Mouse (Mus musculus) intestine, embryonic 14.5 days (tissue): ENCODE measurements at regions not wholly inside any gene's neighbourhood (a gene's known extent, or its start where the extent isn't known, plus 50 kb on each side); places are given as distances from the start of the nearest gene placed in this dataset.

Experiments used
- ATAC-seq: fragments of 200-750 bp; cut with Nextera tagmentation; replicated peaks from 2 replicates; pipeline ENCODE4 v1.8.0; 2017; ENCODE audit warnings: low read depth, moderate number of reproducible peaks, moderate TSS enrichment, moderate library complexity; ENCODE audit not compliant: low FRiP score, low TSS enrichment
- DNase-seq: peaks from one replicate; pipeline ENCODE4 v3.0.0-alpha.2; 2018; ENCODE audit warnings: low spot score
- H3K27ac ChIP-seq: fragments of 300-500 bp; sonication (generic); 2 replicates; pipeline ENCODE4 v1.5.1; 2014; ENCODE audit warnings: low read depth, mild to moderate bottlenecking, control low read depth
- H3K27me3 ChIP-seq: fragments of 300-500 bp; sonication (generic); replicated peaks from 2 replicates; pipeline ENCODE4 v1.6.1; 2014; ENCODE audit warnings: low read length, control low read depth; ENCODE audit not compliant: control insufficient read depth, insufficient read depth
- H3K36me3 ChIP-seq: fragments of 300-500 bp; sonication (generic); 2 replicates; pipeline ENCODE4 v1.6.1; 2014; ENCODE audit warnings: low read length, control low read depth; ENCODE audit not compliant: control insufficient read depth, insufficient read depth
- H3K4me1 ChIP-seq: fragments of 300-500 bp; sonication (generic); replicated peaks from 2 replicates; pipeline ENCODE4 v1.6.1; 2014; ENCODE audit warnings: low read length, control low read depth, mixed read lengths; ENCODE audit not compliant: control insufficient read depth, insufficient read depth
- H3K4me2 ChIP-seq: fragments of 300-500 bp; sonication (generic); 2 replicates; pipeline ENCODE4 v1.6.1; 2014; ENCODE audit warnings: low read length
- H3K4me3 ChIP-seq: fragments of 300-500 bp; sonication (generic); 2 replicates; pipeline ENCODE4 v1.5.1; 2014; ENCODE audit warnings: low read depth, low read length, control low read depth, mixed read lengths
- H3K9ac ChIP-seq: fragments of 300-500 bp; sonication (generic); 2 replicates; pipeline ENCODE4 v1.6.1; 2014; ENCODE audit warnings: mild to moderate bottlenecking, low read length
- H3K9me3 ChIP-seq: fragments of 300-500 bp; sonication (generic); 2 replicates; pipeline ENCODE4 v1.6.1; 2016; ENCODE audit warnings: low read length, control low read depth; ENCODE audit not compliant: control insufficient read depth
- WGBS: fragments of 180-500 bp; shearing (Covaris S2); extraction: QIAGEN DNeasy Blood & Tissue Kit; methylation state at CpG from one replicate; pipeline ENCODE4 v1.1.7; 2014; 5-methylcytosine and 5-hydroxymethylcytosine counted together

GRCm38 (mm10) chr3:52878334-52878733, 138.7 kb downstream of the Cog6 start:
- H3K27me3 ChIP-seq = no peaks in the 10 kb centered on the region
- no peaks in the 10 kb centered on the region for H3K36me3 ChIP-seq
- H3K4me3 ChIP-seq = no peak overlapping the region
- H3K9me3 ChIP-seq = no peaks in the 10 kb centered on the region
- 59% methylated on average over 3 of the region's 3 CpGs for WGBS
- no peak overlapping the region for H3K9ac ChIP-seq
- H3K4me1 ChIP-seq = no peaks in the 10 kb centered on the region
- DNase-seq (no peak), ATAC-seq (no peak)
- H3K4me2 ChIP-seq = no peak overlapping the region
- no peak overlapping the region for H3K27ac ChIP-seq

- no peak overlapping the region for H3K4me2 ChIP-seq
- no peak overlapping the region for H3K27ac ChIP-seq
- no peaks in the 10 kb centered on the region for H3K36me3 ChIP-seq
- no peaks in the 10 kb centered on the region for H3K4me1 ChIP-seq
- no peaks in the 10 kb centered on the region for H3K9me3 ChIP-seq
- H3K4me3 ChIP-seq = no peak overlapping the region
- H3K27me3 ChIP-seq = no peaks in the 10 kb centered on the region
- H3K9ac ChIP-seq = no peak overlapping the region
- 82% methylated on average over 5 of the region's 5 CpGs for WGBS
- ATAC-seq (no peak), DNase-seq (no peak)
These were observed 144.8 kb downstream of the Cog6 start for GRCm38 (mm10) chr3:52872260-52872659.

DNA sequence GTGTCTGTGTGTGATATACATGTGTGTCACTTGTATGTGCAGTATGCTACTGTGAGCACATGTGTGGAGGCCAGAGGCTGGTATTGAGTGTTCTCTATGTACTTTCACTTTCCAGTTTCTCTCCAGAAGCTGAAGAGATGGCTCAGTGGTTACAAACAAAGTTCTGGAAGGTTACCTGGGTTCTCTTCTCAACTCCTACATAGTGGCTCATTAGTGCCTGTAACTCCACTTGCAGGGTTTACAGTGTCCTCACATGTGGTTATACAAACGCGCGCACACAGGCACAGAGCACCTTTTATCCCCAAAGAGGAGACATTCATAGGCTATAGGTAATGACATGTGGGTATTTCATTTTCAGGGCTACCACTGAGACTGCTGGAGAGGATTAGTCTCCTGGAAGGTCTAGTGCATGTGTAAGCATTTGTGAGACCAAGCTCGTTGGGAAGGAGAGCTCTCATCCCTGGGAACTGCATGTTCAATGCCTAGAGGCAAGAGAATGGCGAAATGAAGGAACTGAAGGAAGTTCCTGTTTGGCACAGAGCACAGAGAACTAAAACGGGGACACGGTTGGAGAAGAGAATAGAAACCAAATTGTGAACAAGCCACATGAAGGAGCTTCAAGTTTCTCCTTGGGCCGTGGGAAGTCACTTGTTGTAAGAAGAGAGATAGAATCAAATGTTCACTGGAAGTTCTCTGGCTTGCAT, 153.7 kb downstream of the Cog6 start:
- H3K9me3 ChIP-seq = no peaks in the 10 kb centered on the region
- 86% methylated on average over 8 of the region's 8 CpGs for WGBS
- DNase-seq = no peak

DNA sequence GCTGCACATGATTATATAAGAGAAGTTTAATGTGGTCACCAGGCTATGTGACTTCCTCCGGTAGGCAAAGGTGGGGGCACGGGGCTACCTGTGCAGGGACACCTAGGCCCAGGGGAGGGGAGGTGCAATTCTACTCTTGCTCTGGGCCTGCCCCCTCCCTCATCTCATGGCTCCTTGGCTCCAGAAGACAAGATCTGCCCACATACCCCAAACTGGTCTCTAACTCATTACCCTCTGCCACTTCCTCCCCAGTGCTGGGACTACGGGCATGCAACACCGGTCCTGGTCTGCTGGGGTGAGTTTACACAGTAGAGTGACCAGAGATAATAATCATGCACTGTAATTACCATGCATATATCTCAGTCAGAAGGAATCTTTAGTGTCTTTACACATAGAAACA, 155.0 kb downstream of the Cog6 start:
- Histone ChIP-seq H3K27me3 (no peaks in the 10 kb centered on the region), H3K9ac (no peak overlapping the region), H3K9me3 (no peaks in the 10 kb centered on the region), H3K27ac (no peak overlapping the region), H3K36me3 (no peaks in the 10 kb centered on the region), H3K4me1 (no peaks in the 10 kb centered on the region), H3K4me3 (no peak overlapping the region), H3K4me2 (no peak overlapping the region)
- ATAC-seq (no peak), DNase-seq (no peak)
- 92% methylated on average over 4 of the region's 4 CpGs for whole genome bisulfite sequencing

More for the DNA sequence above, 153.7 kb downstream of the Cog6 start:
- Histone ChIP-seq H3K9ac (no peak overlapping the region), H3K36me3 (no peaks in the 10 kb centered on the region), H3K4me1 (no peaks in the 10 kb centered on the region), H3K27ac (no peak overlapping the region), H3K4me2 (no peak overlapping the region), H3K4me3 (no peak overlapping the region), H3K27me3 (no peaks in the 10 kb centered on the region)
- no peak for ATAC-seq

DNA sequence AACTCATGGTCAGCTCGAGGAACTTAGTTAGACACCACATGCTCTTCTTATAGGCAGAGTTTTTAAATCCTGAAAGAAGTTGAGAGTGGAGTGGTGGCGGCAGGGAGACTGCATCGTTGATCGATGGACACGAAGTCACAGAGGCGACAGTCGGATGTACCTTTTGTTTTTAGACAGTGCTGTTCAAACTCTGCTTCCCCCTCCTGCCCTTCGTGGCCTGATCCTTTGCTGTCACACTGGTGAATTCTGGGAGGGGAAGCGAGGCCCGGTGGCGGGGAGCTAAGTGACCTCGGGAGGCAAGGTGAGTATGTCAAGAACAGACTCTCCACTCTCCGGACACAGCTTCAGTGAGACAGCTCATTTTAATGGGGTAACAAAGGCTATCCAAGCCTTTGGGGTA, 155.5 kb downstream of the Cog6 start:
- H3K9me3 ChIP-seq = no peaks in the 10 kb centered on the region
- DNase-seq = no peak
- 84% methylated on average over 13 of the region's 13 CpGs for WGBS
- H3K27me3 ChIP-seq = no peaks in the 10 kb centered on the region
- H3K9ac ChIP-seq = no peak overlapping the region
- H3K4me3 ChIP-seq = no peak overlapping the region
- H3K4me2 ChIP-seq = no peak overlapping the region
- H3K4me1 ChIP-seq = no peaks in the 10 kb centered on the region
- no peak for ATAC-seq
- no peaks in the 10 kb centered on the region for H3K36me3 ChIP-seq
- no peak overlapping the region for H3K27ac ChIP-seq

DNA sequence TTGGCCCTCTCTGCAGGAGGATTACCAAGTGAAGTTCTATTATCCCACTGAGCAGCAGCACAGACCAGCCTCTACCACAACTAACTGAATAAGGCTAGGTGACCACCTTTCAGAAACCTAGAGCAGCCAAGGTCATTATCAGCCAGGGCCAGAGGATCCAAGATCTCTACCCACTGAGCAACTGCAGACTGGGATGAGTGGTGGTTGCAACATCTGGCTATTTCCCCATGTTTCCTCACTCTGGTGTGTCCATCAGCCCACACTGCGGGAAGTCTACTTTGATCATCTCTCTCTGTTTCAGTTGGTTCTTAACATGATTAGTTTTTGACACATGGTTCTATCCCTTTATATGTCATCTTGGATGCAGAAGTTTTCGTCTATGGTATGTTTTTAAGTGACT, 157.2 kb downstream of the Cog6 start:
- 80% methylated on average over 2 of the region's 2 CpGs for WGBS
- Histone ChIP-seq H3K9ac (no peak overlapping the region), H3K27me3 (no peaks in the 10 kb centered on the region), H3K27ac (no peak overlapping the region), H3K4me1 (no peaks in the 10 kb centered on the region), H3K4me2 (no peak overlapping the region), H3K4me3 (no peak overlapping the region), H3K36me3 (no peaks in the 10 kb centered on the region), H3K9me3 (no peaks in the 10 kb centered on the region)
- ATAC-seq = no peak
- DNase-seq = no peak

DNA sequence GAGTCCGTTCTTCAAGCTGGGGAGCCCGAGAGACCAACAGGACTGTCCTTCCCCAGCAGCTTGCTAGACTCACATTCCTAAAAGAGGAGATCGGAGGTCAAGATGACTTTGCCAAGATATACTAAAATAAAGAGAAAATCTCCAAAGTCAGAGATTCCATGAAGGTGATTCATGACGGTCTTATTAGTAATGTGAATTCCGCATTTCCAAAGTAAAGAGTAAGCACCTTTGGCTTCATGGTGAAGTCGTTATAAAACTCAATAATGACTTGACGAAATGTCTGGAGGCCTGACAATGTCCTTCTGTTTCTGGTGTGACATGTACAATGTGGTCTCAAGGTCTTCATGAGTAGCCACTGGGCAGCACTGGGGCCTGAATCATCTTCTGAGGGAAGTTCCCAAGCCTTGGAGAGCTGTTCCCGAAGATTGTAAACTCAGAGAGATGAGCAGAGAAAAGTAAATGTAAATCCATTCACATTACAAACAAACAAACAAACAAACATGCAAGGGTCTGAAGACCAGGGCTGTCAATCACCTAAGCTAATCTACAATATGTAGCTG, 157.7 kb downstream of the Cog6 start:
- Histone ChIP-seq H3K4me3 (no peak overlapping the region), H3K9ac (no peak overlapping the region), H3K27me3 (no peaks in the 10 kb centered on the region), H3K4me1 (no peaks in the 10 kb centered on the region), H3K9me3 (no peaks in the 10 kb centered on the region), H3K36me3 (no peaks in the 10 kb centered on the region), H3K27ac (no peak overlapping the region), H3K4me2 (no peak overlapping the region)
- WGBS = 91% methylated on average over 8 of the region's 8 CpGs
- no peak for DNase-seq
- ATAC-seq = no peak

- H3K4me2 ChIP-seq = no peak overlapping the region
- no peak overlapping the region for H3K4me3 ChIP-seq
- H3K4me1 ChIP-seq = no peaks in the 10 kb centered on the region
- WGBS = 89% methylated on average over 9 of the region's 9 CpGs
- no peaks in the 10 kb centered on the region for H3K27me3 ChIP-seq
- H3K36me3 ChIP-seq = no peaks in the 10 kb centered on the region
- H3K9me3 ChIP-seq = no peaks in the 10 kb centered on the region
- DNase-seq = no peak
- ATAC-seq = no peak
- H3K9ac ChIP-seq = no peak overlapping the region
- no peak overlapping the region for H3K27ac ChIP-seq
These were observed 158.8 kb downstream of the Cog6 start for GRCm38 (mm10) chr3:52858259-52858658.

- no peak overlapping the region for H3K4me2 ChIP-seq
- no peak overlapping the region for H3K27ac ChIP-seq
- no peak overlapping the region for H3K9ac ChIP-seq
- H3K36me3 ChIP-seq = no peaks in the 10 kb centered on the region
- ATAC-seq (no peak), DNase-seq (no peak)
- 57% methylated on average over 3 of the region's 3 CpGs for WGBS
- no peaks in the 10 kb centered on the region for H3K9me3 ChIP-seq
- H3K4me3 ChIP-seq = no peak overlapping the region
- no peaks in the 10 kb centered on the region for H3K4me1 ChIP-seq
- H3K27me3 ChIP-seq = no peaks in the 10 kb centered on the region
These were observed 160.0 kb downstream of the Cog6 start for GRCm38 (mm10) chr3:52857076-52857475.
